Mouse (Mus musculus) liver, adult 2 months (tissue): ENCODE results near the gene Plin2.

Source experiments
- CTCF ChIP-seq: fragments of 200-500 bp; IDR thresholded peaks from 2 replicates; pipeline ENCODE4 v1.5.1; 2011; ENCODE audit warnings: low read depth, low read length, control low read depth
- POLR2A ChIP-seq: fragments of 200-500 bp; IDR thresholded peaks from 2 replicates; pipeline ENCODE4 v1.6.1; 2011; ENCODE audit warnings: low read length, control low read depth; ENCODE audit not compliant: insufficient read depth; ENCODE audit errors: extremely low read depth

DNA sequence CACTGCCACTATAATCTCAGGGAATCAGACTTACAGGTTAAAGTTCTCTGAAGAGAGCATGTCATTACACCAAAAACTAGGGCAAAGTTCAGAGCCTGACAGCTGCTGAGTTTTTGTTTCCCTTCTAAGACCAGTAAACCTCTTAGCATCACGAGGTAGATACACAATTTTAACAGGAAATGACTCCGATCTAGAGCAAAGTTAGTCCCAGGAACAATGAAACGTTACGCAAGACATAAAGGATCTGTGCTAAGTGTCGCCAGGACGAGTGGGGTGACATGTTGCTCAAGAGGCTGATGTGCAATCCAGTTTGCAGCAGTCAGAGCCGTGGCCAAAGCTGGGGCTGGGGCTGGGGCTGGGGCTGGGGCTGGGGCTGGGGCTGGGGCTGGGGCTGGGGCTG lies 20.3 kb upstream of the Plin2 start:
- TF ChIP-seq CTCF: no peak
- no peak for TF ChIP-seq POLR2A
